Mouse (Mus musculus) gastrocnemius, postnatal 10 days (tissue): ENCODE measurements around the gene Zfp157. TPM values are rescaled to one million over a fixed set of nuclear protein-coding genes. Genes with fewer than 3 reads are reported as not detected.
A peak's percentile ranks its signal among the peaks of the same experiment; 100 is the strongest.
"Not testable (repeated sequence)": the region's sequence is repeated elsewhere in the genome, so short reads cannot be mapped to it uniquely, and the experiment has no call there.

Source experiments
- DNase-seq: peaks from one replicate; pipeline ENCODE4 v3.0.0; 2021; ENCODE audit warnings: mixed read lengths
- long read RNA-seq, 2 experiments: library from polyadenylated mRNA; stranded (forward); transcript quantifications; one replicate each; pipeline ENCODE4 v2.0.0; 2021
- total RNA-seq, 2 experiments: library from RNA; stranded (reverse); gene quantifications; 2 replicates each; pipeline ENCODE4 v1.2.3; 2021

The Zfp157 gene
- 1 to 10 TPM; 4.6 to 5.0 TPM for total RNA-seq
- long read RNA-seq, experiment 1, full-length matches to known transcripts: 3 of 3 reads
- long read RNA-seq, experiment 1, partial matches to known transcripts: 0 of 3 reads
- long read RNA-seq, experiment 1, other reads (novel, unspliced or antisense): 0 of 3 reads
- long read RNA-seq, experiment 2, full-length matches to known transcripts: 4 of 5 reads
- long read RNA-seq, experiment 2, partial matches to known transcripts: 0 of 5 reads
- long read RNA-seq, experiment 2, other reads (novel, unspliced or antisense): 1 of 5 reads

- peak; percentile 80 for DNase-seq
These were observed at the start of gene Zfp157 for GRCm38 (mm10) chr5:138441286-138442194. TSS of gene Zfp157 (plus strand) at chr5:138441468.

GRCm38 (mm10) chr5:138397795-138398337 lies 43.4 kb upstream of the Zfp157 start:
- no peak for DNase-seq

GRCm38 (mm10) chr5:138400431-138400830 lies 40.8 kb upstream of the Zfp157 start:
- DNase-seq: not testable (repeated sequence)

DNA sequence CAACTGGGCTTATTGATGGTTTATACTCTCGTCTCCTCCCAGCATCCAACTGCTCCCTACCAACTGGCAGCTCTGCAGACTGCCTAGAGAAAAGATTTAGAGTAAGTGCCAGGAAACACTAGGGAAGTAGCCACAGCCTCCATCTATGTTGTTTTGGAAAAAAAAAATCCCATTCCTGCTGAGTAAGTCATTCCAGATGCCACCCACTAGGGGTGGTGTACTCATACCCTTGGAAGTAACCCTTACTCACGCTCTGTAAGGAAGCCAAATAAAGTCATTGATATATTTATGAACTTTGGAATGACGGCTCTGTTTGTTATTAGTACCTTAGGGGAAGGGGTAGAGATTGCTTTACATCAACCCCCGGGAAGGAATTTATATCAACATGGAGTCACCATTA lies 17.1 kb downstream of the Zfp157 start:
- DNase-seq: no peak

DNA sequence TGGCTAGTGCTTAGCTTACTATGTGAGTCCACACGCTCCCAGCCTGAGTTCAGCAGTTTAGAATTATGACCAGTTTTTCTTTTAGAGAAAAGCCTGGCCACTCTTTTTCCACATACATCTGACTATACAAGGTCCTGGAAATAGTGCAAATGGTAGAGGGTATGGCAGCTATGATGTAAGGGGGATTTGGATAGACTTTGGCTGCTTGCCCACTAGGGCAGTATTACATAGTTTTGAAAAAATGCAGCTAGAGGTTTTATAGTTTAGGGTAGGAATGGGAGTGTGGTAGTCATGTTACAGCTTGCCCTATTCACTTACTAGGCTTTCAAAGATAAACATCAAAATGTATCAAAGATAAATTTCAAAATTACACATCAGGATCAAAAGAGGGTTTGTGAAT lies 17.8 kb downstream of the Zfp157 start:
- DNase-seq: no peak

GRCm38 (mm10) chr5:138473601-138474000 lies 32.3 kb downstream of the Zfp157 start:
- DNase-seq: peak; percentile 54

DNA sequence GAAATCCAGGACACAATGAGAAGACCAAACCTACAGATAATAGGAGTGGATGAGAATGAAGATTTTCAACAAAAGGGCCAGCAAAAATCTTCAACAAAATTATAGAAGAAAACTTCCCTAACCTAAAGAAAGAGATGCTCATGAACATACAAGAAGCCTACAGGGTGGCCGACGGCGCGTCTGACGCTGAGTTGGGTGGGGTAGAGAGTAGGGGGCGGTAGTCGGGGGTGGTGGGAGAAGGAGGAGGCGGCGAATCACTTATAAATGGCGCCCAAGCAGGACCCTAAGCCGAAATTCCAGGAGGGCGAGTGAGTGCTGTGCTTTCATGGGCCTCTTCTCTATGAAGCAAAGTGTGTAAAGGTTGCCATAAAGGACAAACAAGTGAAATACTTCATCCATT lies 63.3 kb downstream of the Zfp157 start:
- not testable (repeated sequence) for DNase-seq

Other genes with a start within 250 kb of the Zfp157 start
- gene Mblac1, start 247.2 kb upstream of the Zfp157 start, total RNA-seq: 1 to 10 TPM; 2.7 to 3.5 TPM
- gene Nxpe5, start 215.6 kb upstream of the Zfp157 start, total RNA-seq: 1 to 10 TPM; 1.4 to 1.6 TPM
- 10 to 100 TPM; 61.6 to 69.8 TPM for gene Lamtor4, start 186.0 kb upstream of the Zfp157 start, total RNA-seq
- gene BC037034, start 177.4 kb upstream of the Zfp157 start, total RNA-seq: 1 to 10 TPM; 5.3 to 8.1 TPM
- gene Gal3st4, start 168.6 kb upstream of the Zfp157 start, total RNA-seq: under 1 TPM; 0.38 to 0.86 TPM
- gene Gm43720, start 161.5 kb upstream of the Zfp157 start, total RNA-seq: under 1 TPM in 1 of 2 experiments, not detected in 1; 0.07 TPM
- gene Gpc2, start 161.5 kb upstream of the Zfp157 start, total RNA-seq: under 1 TPM; 0.35 to 0.88 TPM
- gene Stag3, start 161.2 kb upstream of the Zfp157 start, total RNA-seq: under 1 TPM; 0.42 to 0.97 TPM
- not detected for gene Pvrig, start 99.5 kb upstream of the Zfp157 start, total RNA-seq
- gene 1700123K08Rik, start 123.2 kb downstream of the Zfp157 start, total RNA-seq: not detected
- 10 to 100 TPM; 19.2 to 22.1 TPM for gene Zfp68, start 178.3 kb downstream of the Zfp157 start, total RNA-seq
- gene A430033K04Rik, start 181.4 kb downstream of the Zfp157 start, total RNA-seq: 1 to 10 TPM; 2.9 to 5.1 TPM